Mouse (Mus musculus) kidney, embryonic 14.5 days (tissue): ENCODE measurements around the gene Ap2a1. TPM values are rescaled to one million over a fixed set of nuclear protein-coding genes. Genes with fewer than 3 reads are reported as not detected.

ENCODE experiments used
- ATAC-seq: fragments of 200-750 bp; cut with Nextera tagmentation; 2 replicates; pipeline ENCODE4 v1.8.0; 2017; ENCODE audit warnings: moderate number of reproducible peaks, mild to moderate bottlenecking, moderate TSS enrichment, moderate library complexity; ENCODE audit not compliant: low FRiP score, low TSS enrichment
- H3K27ac ChIP-seq: fragments of 300-500 bp; sonication (generic); 2 replicates; pipeline ENCODE4 v1.5.1; 2014; ENCODE audit warnings: low read depth, mild to moderate bottlenecking, low read length, moderate library complexity, mixed read lengths
- H3K27me3 ChIP-seq: fragments of 300-500 bp; sonication (generic); 2 replicates; pipeline ENCODE4 v1.6.1; 2014; ENCODE audit warnings: mild to moderate bottlenecking, low read length; ENCODE audit not compliant: control insufficient read depth, insufficient read depth
- H3K36me3 ChIP-seq: fragments of 300-500 bp; sonication (generic); 2 replicates; pipeline ENCODE4 v1.6.1; 2014; ENCODE audit warnings: low read length, mixed read lengths; ENCODE audit not compliant: control insufficient read depth, insufficient read depth
- H3K4me1 ChIP-seq: fragments of 300-500 bp; sonication (generic); 2 replicates; pipeline ENCODE4 v1.6.1; 2014; ENCODE audit warnings: low read length, mixed read lengths; ENCODE audit not compliant: control insufficient read depth, insufficient read depth
- H3K4me2 ChIP-seq: fragments of 300-500 bp; sonication (generic); replicated peaks from 2 replicates; pipeline ENCODE4 v1.6.1; 2014; ENCODE audit warnings: low read depth, mild to moderate bottlenecking, low read length
- H3K4me3 ChIP-seq: fragments of 300-500 bp; sonication (generic); 2 replicates; pipeline ENCODE4 v1.5.1; 2014; ENCODE audit warnings: mild to moderate bottlenecking, low read length
- H3K9ac ChIP-seq: fragments of 300-500 bp; sonication (generic); 2 replicates; pipeline ENCODE4 v1.6.1; 2014; ENCODE audit warnings: low read depth, mild to moderate bottlenecking, low read length, moderate library complexity
- H3K9me3 ChIP-seq: fragments of 300-500 bp; sonication (generic); 2 replicates; pipeline ENCODE4 v1.6.1; 2016; ENCODE audit warnings: low read length; ENCODE audit not compliant: control insufficient read depth
- WGBS: fragments of 180-500 bp; shearing (Covaris S2); extraction: QIAGEN DNeasy Blood & Tissue Kit; methylation state at CpG from one replicate; pipeline ENCODE4 v1.1.7; 2014; 5-methylcytosine and 5-hydroxymethylcytosine counted together
- polyA plus RNA-seq: library from polyadenylated mRNA; unstranded; fragments of >200 nt; fragmentation: Nextera tagmentation; extraction: Ambion mirVana; gene quantifications from 2 replicates; pipeline ENCODE4 v1.2.1, GENCODE M21; 2014

Ap2a1 gene
- polyA plus RNA-seq, 1 experiment from 2014 or later, result 80.5 TPM

DNA sequence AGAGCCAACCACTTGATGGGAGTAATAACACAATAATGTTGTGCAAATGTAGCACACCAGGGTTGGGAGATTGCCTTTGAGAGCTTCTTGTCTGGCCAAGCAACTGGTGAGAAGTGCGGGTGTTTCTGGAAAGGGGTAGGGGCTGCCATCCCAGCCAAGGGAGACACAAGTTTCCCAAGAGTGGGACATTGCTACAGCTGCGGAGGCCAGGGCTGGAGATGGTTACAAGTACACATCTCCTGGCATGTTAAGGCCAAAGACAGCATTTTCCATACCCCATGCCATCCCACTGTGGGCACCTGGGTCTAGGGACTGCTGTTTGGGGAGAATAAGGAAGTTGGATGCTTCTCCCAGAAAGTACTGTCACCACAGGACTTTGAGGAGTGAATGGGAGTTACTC, 76.2 kb downstream of the Ap2a1 start:
- Histone ChIP-seq H3K27ac (no peak overlapping the region), H3K4me1 (peaks cover 31% of the 10 kb centered on the region), H3K4me3 (no peak overlapping the region; the same call in 1 of the 2 replicates), H3K27me3 (no peaks in the 10 kb centered on the region), H3K36me3 (peaks cover 16% of the 10 kb centered on the region; the same call in 1 of the 2 replicates), H3K9me3 (no peaks in the 10 kb centered on the region), H3K4me2 (no peak overlapping the region), H3K9ac (no peak overlapping the region)
- ATAC-seq, result no peak
- WGBS, result 100% methylated on average over 2 of the region's 2 CpGs

DNA sequence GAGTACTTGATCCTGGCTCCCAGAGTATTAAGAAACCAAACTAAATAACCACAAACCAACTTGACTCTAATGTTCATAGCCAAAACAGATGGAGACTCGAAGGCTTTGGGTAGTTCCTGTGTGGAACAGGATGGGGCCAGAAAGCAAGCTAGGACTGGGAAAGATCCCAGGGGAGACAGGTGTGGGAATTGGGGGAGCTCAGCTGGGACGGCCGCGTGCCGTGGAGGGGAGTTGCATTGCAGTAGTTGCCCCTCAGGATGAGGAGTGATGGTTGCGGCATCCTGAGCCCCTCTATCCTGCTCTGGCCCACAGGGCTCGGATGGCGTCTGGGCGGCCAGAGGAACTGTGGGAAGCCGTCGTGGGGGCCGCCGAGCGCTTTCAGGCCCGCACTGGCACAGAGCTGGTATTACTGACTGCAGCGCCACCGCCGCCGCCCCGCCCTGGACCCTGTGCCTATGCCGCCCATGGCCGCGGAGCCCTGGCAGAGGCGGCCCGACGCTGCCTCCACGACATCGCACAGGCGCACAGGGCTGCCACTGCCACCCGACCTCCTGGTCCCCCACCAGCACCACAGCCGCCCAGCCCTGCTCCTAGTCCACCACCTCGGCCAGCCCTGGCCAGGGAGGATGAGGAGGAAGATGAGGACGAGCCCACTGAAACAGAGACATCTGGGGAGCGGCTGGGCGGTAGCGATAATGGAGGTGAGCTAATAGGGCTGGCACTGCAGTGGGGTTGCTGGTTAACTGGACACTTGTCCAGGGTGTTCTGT, 76.9 kb downstream of the Ap2a1 start:
- no peak overlapping the region for H3K27ac ChIP-seq
- no peaks in the 10 kb centered on the region for H3K27me3 ChIP-seq
- no peak overlapping the region for H3K4me3 ChIP-seq
- H3K36me3 ChIP-seq, result peaks cover 16% of the 10 kb centered on the region; the same call in 1 of the 2 replicates
- H3K9me3 ChIP-seq, result no peaks in the 10 kb centered on the region
- no peak for ATAC-seq
- WGBS, result 92% methylated on average over 36 of the region's 36 CpGs
- H3K4me2 ChIP-seq, result no peak overlapping the region
- H3K9ac ChIP-seq, result no peak overlapping the region
- peaks cover 29% of the 10 kb centered on the region for H3K4me1 ChIP-seq

DNA sequence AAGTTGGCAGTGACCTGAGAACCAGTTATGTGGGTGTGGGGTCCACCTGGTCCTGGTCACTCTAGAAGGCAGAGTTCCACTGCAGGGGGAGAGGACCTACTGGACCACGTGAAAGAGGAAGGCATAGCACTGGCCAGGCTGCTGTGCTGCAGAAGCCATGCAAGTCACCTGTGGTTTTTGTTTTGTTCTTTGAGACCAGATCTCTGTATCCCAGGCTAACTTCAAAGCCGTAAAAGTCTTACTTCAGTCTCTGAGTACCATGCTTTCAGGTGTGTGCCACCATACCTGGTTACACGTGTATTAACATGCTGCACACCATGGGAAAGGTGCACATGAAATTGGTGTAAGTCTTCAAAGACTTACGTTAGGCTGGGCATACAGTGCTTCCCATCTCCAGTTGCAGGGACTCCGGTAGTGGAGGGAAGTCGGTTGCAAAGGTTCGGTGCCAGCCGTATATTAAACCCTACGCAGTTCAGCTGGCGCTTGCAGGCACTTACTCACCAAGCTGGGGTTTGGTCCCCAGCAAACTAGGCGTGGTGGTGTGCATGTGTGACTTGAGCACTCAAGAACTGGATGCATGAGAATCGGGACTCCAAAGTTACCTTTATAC, 77.6 kb downstream of the Ap2a1 start:
- no peak overlapping the region for H3K4me3 ChIP-seq
- no peak overlapping the region for H3K4me2 ChIP-seq
- H3K4me1 ChIP-seq, result peaks cover 29% of the 10 kb centered on the region
- 90% methylated on average over 12 of the region's 12 CpGs for WGBS
- ATAC-seq, result no peak
- H3K27me3 ChIP-seq, result no peaks in the 10 kb centered on the region
- H3K9ac ChIP-seq, result peak overlapping the region; percentile 80; the same call in 1 of the 2 replicates
- no peak overlapping the region for H3K27ac ChIP-seq
- H3K36me3 ChIP-seq, result peaks cover 18% of the 10 kb centered on the region; the same call in 1 of the 2 replicates
- no peaks in the 10 kb centered on the region for H3K9me3 ChIP-seq

DNA sequence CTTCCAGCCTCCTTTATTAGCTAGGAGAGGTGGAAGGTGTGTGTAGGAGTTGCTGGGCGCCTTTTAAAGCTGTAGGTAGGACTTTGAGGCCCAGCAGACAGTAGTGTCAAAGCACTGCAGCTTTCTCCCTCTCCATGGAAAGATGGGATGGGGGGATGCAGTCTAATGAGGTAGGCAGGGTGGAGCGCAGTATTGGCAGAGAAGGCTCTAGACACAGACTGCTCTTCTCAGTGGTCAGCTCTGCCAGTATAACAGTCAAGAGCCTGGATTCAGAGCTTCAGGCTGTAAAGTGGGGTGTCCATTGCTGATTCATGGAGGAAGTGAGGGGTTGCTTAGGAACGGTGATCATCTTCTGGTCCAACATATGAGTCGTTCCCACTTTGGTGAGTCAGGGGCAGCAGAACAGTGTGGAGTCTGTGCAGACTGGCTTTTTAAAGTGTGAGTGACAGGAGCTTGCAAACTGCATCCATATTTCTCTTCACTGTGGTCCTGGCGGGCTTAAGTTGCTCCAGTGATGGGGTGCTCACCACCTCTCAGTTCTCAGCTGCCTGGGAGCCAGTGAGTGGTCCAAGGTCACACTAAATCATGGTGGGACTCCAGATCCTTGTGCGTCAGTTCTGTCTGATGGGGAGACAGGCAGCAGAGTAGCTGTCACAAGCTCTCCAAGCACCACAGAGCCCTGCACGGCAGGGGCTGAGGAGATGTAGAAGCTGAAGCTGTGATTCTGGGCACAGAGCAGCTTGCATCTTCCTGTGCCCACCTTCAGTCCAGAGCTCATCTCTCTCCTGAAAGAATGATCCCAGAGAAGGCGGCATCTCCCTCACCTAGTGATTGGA, 78.3 kb downstream of the Ap2a1 start:
- Histone ChIP-seq H3K4me2 (peak overlapping the region; percentile 53), H3K9me3 (no peaks in the 10 kb centered on the region), H3K27me3 (no peaks in the 10 kb centered on the region), H3K36me3 (peaks cover 25% of the 10 kb centered on the region), H3K9ac (peak overlapping the region; percentile 80), H3K4me1 (peaks cover 23% of the 10 kb centered on the region), H3K27ac (peak overlapping the region; percentile 97; the same call in 1 of the 2 replicates), H3K4me3 (peak overlapping the region; percentile 70)
- ATAC-seq, result no peak
- 78% methylated on average over 8 of the region's 8 CpGs for WGBS

Other genes starting within 250 kb of the Ap2a1 start
- not detected in 2 replicates for gene Izumo2, start 220.8 kb downstream of the Ap2a1 start, polyA plus RNA-seq
- 35.2 and 43.4 TPM in 2 replicates for gene Vrk3, start 181.1 kb downstream of the Ap2a1 start, polyA plus RNA-seq
- 2.5 and 3.1 TPM in 2 replicates for gene Zfp473, start 178.4 kb downstream of the Ap2a1 start, polyA plus RNA-seq
- 59.5 and 61.9 TPM in 2 replicates for gene Nup62, start 113.4 kb downstream of the Ap2a1 start, polyA plus RNA-seq
- 1.7 and 2.0 TPM in 2 replicates for gene Il4i1, start 113.1 kb downstream of the Ap2a1 start, polyA plus RNA-seq
- gene Atf5, start 112.8 kb downstream of the Ap2a1 start, polyA plus RNA-seq, result 2.5 and 6.3 TPM in 2 replicates
- 51.4 and 86.5 TPM in 2 replicates for gene Akt1s1, start 80.5 kb downstream of the Ap2a1 start, polyA plus RNA-seq
- gene Tbc1d17, start 80.4 kb downstream of the Ap2a1 start, polyA plus RNA-seq, result 57.0 and 65.3 TPM in 2 replicates
- gene Pnkp, start 72.4 kb downstream of the Ap2a1 start, polyA plus RNA-seq, result 27.0 and 30.4 TPM in 2 replicates
- gene Ptov1, start 59.7 kb downstream of the Ap2a1 start, polyA plus RNA-seq, result 441 and 501 TPM in 2 replicates
- gene Med25, start 36.8 kb downstream of the Ap2a1 start, polyA plus RNA-seq, result 80.0 and 86.3 TPM in 2 replicates
- 21.9 and 22.3 TPM in 2 replicates for gene Fuz, start 33.4 kb downstream of the Ap2a1 start, polyA plus RNA-seq
- gene Tsks, start 13.7 kb upstream of the Ap2a1 start, polyA plus RNA-seq, result 0.37 TPM in 1 of 2 replicates, not detected in the other
- 13.7 and 19.2 TPM in 2 replicates for gene Cpt1c, start 45.4 kb upstream of the Ap2a1 start, polyA plus RNA-seq
- gene Prmt1, start 57.1 kb upstream of the Ap2a1 start, polyA plus RNA-seq, result 258 and 308 TPM in 2 replicates
- 66.2 and 81.6 TPM in 2 replicates for gene Irf3, start 68.2 kb upstream of the Ap2a1 start, polyA plus RNA-seq
- gene Bcl2l12, start 69.2 kb upstream of the Ap2a1 start, polyA plus RNA-seq, result 54.9 and 71.1 TPM in 2 replicates
- 46.5 and 54.0 TPM in 2 replicates for gene Scaf1, start 86.9 kb upstream of the Ap2a1 start, polyA plus RNA-seq
- gene Rras, start 88.5 kb upstream of the Ap2a1 start, polyA plus RNA-seq, result 31.8 and 35.2 TPM in 2 replicates
- gene Prr12, start 123.4 kb upstream of the Ap2a1 start, polyA plus RNA-seq, result 16.3 and 18.9 TPM in 2 replicates
- gene Nosip, start 132.9 kb upstream of the Ap2a1 start, polyA plus RNA-seq, result 65.3 and 75.0 TPM in 2 replicates
- gene Prrg2, start 133.2 kb upstream of the Ap2a1 start, polyA plus RNA-seq, result 27.0 and 27.3 TPM in 2 replicates
- gene Rcn3, start 162.7 kb upstream of the Ap2a1 start, polyA plus RNA-seq, result 301 and 308 TPM in 2 replicates
- gene Fcgrt, start 174.4 kb upstream of the Ap2a1 start, polyA plus RNA-seq, result 48.9 and 67.4 TPM in 2 replicates
- 1,882 and 1,923 TPM in 2 replicates for gene Rps11, start 194.9 kb upstream of the Ap2a1 start, polyA plus RNA-seq
- gene Rpl13a, start 199.3 kb upstream of the Ap2a1 start, polyA plus RNA-seq, result 1,416 and 1,603 TPM in 2 replicates
- 0.19 and 0.47 TPM in 2 replicates for gene Gm45713, start 206.7 kb upstream of the Ap2a1 start, polyA plus RNA-seq
- 1.0 and 1.3 TPM in 2 replicates for gene Flt3l, start 206.9 kb upstream of the Ap2a1 start, polyA plus RNA-seq
- 101 and 110 TPM in 2 replicates for gene Pih1d1, start 224.8 kb upstream of the Ap2a1 start, polyA plus RNA-seq
- 46.6 and 58.0 TPM in 2 replicates for gene Aldh16a1, start 225.1 kb upstream of the Ap2a1 start, polyA plus RNA-seq
- 0.10 and 0.28 TPM in 2 replicates for gene Slc17a7, start 234.5 kb upstream of the Ap2a1 start, polyA plus RNA-seq